Mouse (Mus musculus): ENCODE data around the gene Tagln2. TPM values are rescaled to one million over a fixed set of nuclear protein-coding genes. Genes with fewer than 3 reads are reported as not detected.
A peak's percentile ranks its signal among the peaks of the same experiment; 100 is the strongest.

Gene Tagln2
- total and polyA plus RNA-seq, 3 experiments, result 100 to 581 (median 332) TPM

DNA sequence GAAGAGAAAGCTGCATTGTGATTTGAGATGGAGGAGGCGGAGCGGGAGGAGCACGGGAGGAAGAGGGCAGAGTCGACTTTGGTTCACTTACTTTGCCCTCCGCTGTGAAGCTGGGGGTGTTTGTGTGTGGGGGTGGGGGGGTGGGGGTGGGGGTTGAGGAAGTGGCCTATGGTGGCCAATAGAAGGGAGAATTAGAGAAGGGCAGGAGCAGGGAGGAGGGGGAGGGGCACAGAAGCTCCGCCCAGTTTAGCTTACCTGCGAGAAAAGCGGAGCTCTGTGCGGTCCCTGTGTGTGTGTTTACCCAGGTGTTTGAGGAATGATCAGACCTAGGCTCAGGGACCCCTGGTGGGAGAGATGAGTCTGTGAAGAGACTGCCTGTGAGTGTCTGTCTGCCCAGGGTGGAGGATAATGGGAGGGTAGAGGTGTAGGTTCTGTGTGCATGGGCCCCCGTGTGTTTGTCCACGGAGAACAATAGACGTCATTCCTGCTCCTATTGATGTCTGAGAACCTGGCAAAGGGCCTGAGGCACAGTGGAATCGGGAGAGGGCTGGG is 10.7 kb downstream of the Tagln2 start:
- no peak for TF ChIP-seq ELF1 (IDR thresholded peaks at IDR 0.05; ENCODE audit: low read depth, low read length)
- TF ChIP-seq NRF1 (IDR thresholded peaks at IDR 0.05; ENCODE audit: insufficient read depth, low read depth, low read length, poor library complexity, severe bottlenecking), result no peak
- TF ChIP-seq ZMIZ1 (IDR thresholded peaks at IDR 0.05; ENCODE audit: low read depth, low read length), result no peak
- no peak for TF ChIP-seq TBP (IDR thresholded peaks at IDR 0.05; ENCODE audit: low read depth, low read length)
- no peak for TF ChIP-seq ZC3H11A (IDR thresholded peaks at IDR 0.05; ENCODE audit: low read depth, low read length)
- TF ChIP-seq TCF12 (IDR thresholded peaks at IDR 0.05; ENCODE audit: low read depth, low read length), result no peak
- TF ChIP-seq ETS1 (IDR thresholded peaks at IDR 0.05; ENCODE audit: low read depth, low read length), result no peak
- TF ChIP-seq HCFC1 (IDR thresholded peaks at IDR 0.05; ENCODE audit: low read depth, low read length), result no peak
- no peak for TF ChIP-seq GABPA (IDR thresholded peaks at IDR 0.05; ENCODE audit: low read depth, low read length)
- no peak for TF ChIP-seq E2F4 (IDR thresholded peaks at IDR 0.05; ENCODE audit: borderline replicate concordance, low read depth, low read length)
- TF ChIP-seq RCOR1 (IDR thresholded peaks at IDR 0.05; ENCODE audit: low read depth, low read length), result no peak
- H3K27ac ChIP-seq (ENCODE audit: control insufficient read depth, low read depth, low read length), result no peak overlapping the region
- no peak overlapping the region for H3K9ac ChIP-seq (ENCODE audit: control insufficient read depth, low read depth, low read length, poor library complexity, severe bottlenecking)
- no peaks in the 10 kb centered on the region for H3K27me3 ChIP-seq (ENCODE audit: control insufficient read depth in 1 of 2, insufficient read depth in 2 of 2, low read length in 2 of 2)
- H3K79me2 ChIP-seq (ENCODE audit: control insufficient read depth, insufficient read depth, low read length, poor library complexity), result no peaks in the 10 kb centered on the region; the same call in 1 of the 2 replicates
- H3K9me3 ChIP-seq (replicated peaks; ENCODE audit: insufficient read depth, low read length), result no peaks in the 10 kb centered on the region
- H3K4me3 ChIP-seq (ENCODE audit: control insufficient read depth in 1 of 2, insufficient read depth in 1 of 2, low read depth in 2 of 2, low read length in 2 of 2), result no peak overlapping the region
- H3K4me1 ChIP-seq (ENCODE audit: control insufficient read depth in 1 of 2, insufficient read depth in 2 of 2, low read length in 2 of 2), result peaks cover 13 to 45% of the 10 kb centered on the region in 2 experiments
- DNase-seq (ENCODE audit: low read depth, low spot score), result no peak
- H3K36me3 ChIP-seq (ENCODE audit: control insufficient read depth in 1 of 2, insufficient read depth in 2 of 2, low read length in 2 of 2), result peaks cover 0 to 31% of the 10 kb centered on the region in 2 experiments; a peak in 2 of 4 replicates

DNA sequence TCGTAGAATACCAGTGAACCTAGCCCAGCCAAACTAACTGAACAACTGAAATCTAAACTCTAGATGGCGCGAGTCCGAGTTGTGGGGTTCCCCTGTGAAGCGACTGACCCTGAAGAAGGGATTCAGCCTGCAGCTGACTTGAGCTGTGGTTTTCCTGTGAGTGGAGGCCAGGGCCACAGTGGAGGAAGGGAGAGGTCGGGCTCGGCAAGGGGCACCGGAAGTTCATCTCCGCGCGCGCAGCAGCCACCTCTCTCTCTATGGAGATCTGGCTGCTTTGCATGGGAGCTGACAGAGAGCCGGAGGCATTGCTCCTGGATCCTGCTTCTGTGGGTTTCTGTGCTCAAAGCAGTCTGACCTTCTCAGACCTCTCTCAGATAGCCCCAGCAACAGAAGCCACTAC is 13.1 kb downstream of the Tagln2 start:
- Histone ChIP-seq H3K4me3 (ENCODE audit: control insufficient read depth in 1 of 2, insufficient read depth in 1 of 2, low read depth in 2 of 2, low read length in 2 of 2) (peak overlapping the region; percentile 45 to 57), H3K36me3 (ENCODE audit: control insufficient read depth in 1 of 2, insufficient read depth in 2 of 2, low read length in 2 of 2) (peaks cover 0 to 21% of the 10 kb centered on the region in 2 experiments; a peak in 2 of 4 replicates), H3K27me3 (ENCODE audit: control insufficient read depth in 1 of 2, insufficient read depth in 2 of 2, low read length in 2 of 2) (no peaks in the 10 kb centered on the region), H3K9ac (ENCODE audit: control insufficient read depth, low read depth, low read length, poor library complexity, severe bottlenecking) (peak overlapping the region; percentile 75), H3K79me2 (ENCODE audit: control insufficient read depth, insufficient read depth, low read length, poor library complexity) (no peaks in the 10 kb centered on the region; the same call in 1 of the 2 replicates), H3K27ac (ENCODE audit: control insufficient read depth, low read depth, low read length) (peak overlapping the region; percentile 89), H3K4me1 (ENCODE audit: control insufficient read depth in 1 of 2, insufficient read depth in 2 of 2, low read length in 2 of 2) (peaks cover 12 to 35% of the 10 kb centered on the region in 2 experiments), H3K9me3 (replicated peaks; ENCODE audit: insufficient read depth, low read length) (no peaks in the 10 kb centered on the region)
- peak; percentile 73 for DNase-seq (ENCODE audit: low read depth, low spot score)
- TF ChIP-seq MAX (IDR thresholded peaks at IDR 0.05; ENCODE audit: low read length), result no peak
- TF ChIP-seq POLR2AphosphoS5 (IDR thresholded peaks at IDR 0.05; ENCODE audit: borderline replicate concordance, low read depth, low read length), result no peak
- peak in 1 of 2 experiments; percentile 32; a peak in 1 of 4 replicates for TF ChIP-seq EP300 (IDR thresholded peaks at IDR 0.05; ENCODE audit: low read depth in 1 of 2, low read length in 2 of 2)
- no peak for TF ChIP-seq BHLHE40 (IDR thresholded peaks at IDR 0.05; ENCODE audit: borderline replicate concordance, low read depth, low read length)
- 0 out of 2 replicates have a peak, but pooled peaks have one; percentile 59 for TF ChIP-seq TBP (IDR thresholded peaks at IDR 0.05; ENCODE audit: low read depth, low read length)
- TF ChIP-seq POLR2AphosphoS2 (IDR thresholded peaks at IDR 0.05; ENCODE audit: low read length), result no peak
- TF ChIP-seq KAT2A (conservative IDR thresholded peaks at IDR 0.05; ENCODE audit: low read depth, low read length), result no peak
- TF ChIP-seq TAL1 (IDR thresholded peaks at IDR 0.05; ENCODE audit: low read length), result no peak
- TF ChIP-seq TCF12 (IDR thresholded peaks at IDR 0.05; ENCODE audit: low read depth, low read length), result no peak
- peak; percentile 47; the same call in 1 of the 2 replicates for TF ChIP-seq SIN3A (IDR thresholded peaks at IDR 0.05; ENCODE audit: low read length)
- TF ChIP-seq JUND (IDR thresholded peaks at IDR 0.05; ENCODE audit: low read depth, low read length), result no peak
- TF ChIP-seq MXI1 (IDR thresholded peaks at IDR 0.05; ENCODE audit: low read depth, low read length), result no peak
- TF ChIP-seq SMC3 (IDR thresholded peaks at IDR 0.05; ENCODE audit: low read depth, low read length), result no peak
- TF ChIP-seq CHD1 (IDR thresholded peaks at IDR 0.05; ENCODE audit: low read depth, low read length), result no peak
- TF ChIP-seq GABPA (IDR thresholded peaks at IDR 0.05; ENCODE audit: low read depth, low read length), result no peak
- peak; percentile 68 for TF ChIP-seq NELFE (IDR thresholded peaks at IDR 0.05; ENCODE audit: low read depth, low read length)
- TF ChIP-seq ETS1 (IDR thresholded peaks at IDR 0.05; ENCODE audit: low read depth, low read length), result peak; percentile 57
- TF ChIP-seq POLR2A (IDR thresholded peaks at IDR 0.05; ENCODE audit: control insufficient read depth in 1 of 2, insufficient read depth in 1 of 2, low read depth in 1 of 2, low read length in 2 of 2, poor library complexity in 1 of 2), result peak in 1 of 2 experiments; percentile 40; a peak in 1 of 4 replicates
- no peak for TF ChIP-seq UBTF (IDR thresholded peaks at IDR 0.05; ENCODE audit: borderline replicate concordance, insufficient read depth, low read depth, low read length)
- no peak for TF ChIP-seq MAZ (IDR thresholded peaks at IDR 0.05; ENCODE audit: low read depth, low read length)
- peak in 2 of 3 experiments; percentile 19 to 25; a peak in 3 of 6 replicates for TF ChIP-seq CTCF (IDR thresholded peaks at IDR 0.05 in 2 of 3, conservative IDR thresholded peaks at IDR 0.05 in 1 of 3; ENCODE audit: control insufficient read depth in 1 of 3, insufficient read depth in 1 of 3, low read depth in 2 of 3, low read length in 3 of 3, poor library complexity in 1 of 3, severe bottlenecking in 1 of 3)

Measured in MEL (cell line).